Mouse (Mus musculus) 416B (cell line): ENCODE measurements at regions not wholly inside any gene's neighbourhood (a gene's known extent, or its start where the extent isn't known, plus 50 kb on each side); places are given as distances from the start of the nearest gene placed in this dataset.
A peak's percentile ranks its signal among the peaks of the same experiment; 100 is the strongest.

ENCODE experiments used
- DNase-seq: peaks from one replicate; pipeline ENCODE4 v3.0.0; 2011; ENCODE audit warnings: low read depth

GRCm38 (mm10) chr13:83023972-83024371, 479.9 kb upstream of the Mef2c start:
- no peak for DNase-seq

- no peak for DNase-seq
Observed at GRCm38 (mm10) chr13:83035962-83036361, 467.9 kb upstream of the Mef2c start.

- peak; percentile 24 for DNase-seq
Observed at GRCm38 (mm10) chr13:83041506-83041905, 462.3 kb upstream of the Mef2c start.

- DNase-seq = no peak
Observed at GRCm38 (mm10) chr13:83045516-83045915, 458.3 kb upstream of the Mef2c start.

GRCm38 (mm10) chr13:83045970-83046369, 457.9 kb upstream of the Mef2c start:
- no peak for DNase-seq

- no peak for DNase-seq
Observed at GRCm38 (mm10) chr13:83046571-83047123, 457.2 kb upstream of the Mef2c start.

- DNase-seq = peak; percentile 79
Observed at GRCm38 (mm10) chr13:83055865-83056264, 448.0 kb upstream of the Mef2c start.

GRCm38 (mm10) chr13:83056415-83056814, 447.4 kb upstream of the Mef2c start:
- no peak for DNase-seq

GRCm38 (mm10) chr13:83064727-83065126, 439.1 kb upstream of the Mef2c start:
- DNase-seq = peak; percentile 66

- DNase-seq = no peak
Observed at GRCm38 (mm10) chr13:83065201-83065600, 438.6 kb upstream of the Mef2c start.

- DNase-seq = no peak
Observed at GRCm38 (mm10) chr13:83066115-83066753, 437.6 kb upstream of the Mef2c start.

- DNase-seq = no peak
Observed at GRCm38 (mm10) chr13:83067496-83067895, 436.3 kb upstream of the Mef2c start.

GRCm38 (mm10) chr13:83068588-83068987, 435.2 kb upstream of the Mef2c start:
- peak; percentile 39 for DNase-seq

GRCm38 (mm10) chr13:83069293-83069692, 434.5 kb upstream of the Mef2c start:
- DNase-seq = no peak

GRCm38 (mm10) chr13:83072073-83072472, 431.8 kb upstream of the Mef2c start:
- DNase-seq = peak; percentile 50

GRCm38 (mm10) chr13:83074219-83074965, 429.4 kb upstream of the Mef2c start:
- DNase-seq = peak; percentile 97

- no peak for DNase-seq
Observed at GRCm38 (mm10) chr13:83075320-83075877, 428.4 kb upstream of the Mef2c start.

- no peak for DNase-seq
Observed at GRCm38 (mm10) chr13:83076611-83077010, 427.2 kb upstream of the Mef2c start.

GRCm38 (mm10) chr13:83077085-83077484, 426.7 kb upstream of the Mef2c start:
- DNase-seq = no peak

GRCm38 (mm10) chr13:83079291-83079690, 424.5 kb upstream of the Mef2c start:
- DNase-seq = peak; percentile 40

- DNase-seq = no peak
Observed at GRCm38 (mm10) chr13:83084948-83085347, 418.9 kb upstream of the Mef2c start.

GRCm38 (mm10) chr13:83099908-83100307, 403.9 kb upstream of the Mef2c start:
- no peak for DNase-seq

- DNase-seq = no peak
Observed at GRCm38 (mm10) chr13:83110610-83111009, 393.2 kb upstream of the Mef2c start.
